Mouse (Mus musculus) MEL (cell line): ENCODE measurements around the gene Nat8f5.

ENCODE experiments used
- BHLHE40 ChIP-seq: IDR thresholded peaks from 2 replicates; pipeline ENCODE4 v1.6.1; 2012; ENCODE audit warnings: low read depth, mild to moderate bottlenecking, inconsistent platforms, low read length, improper control_type of control experiment, borderline replicate concordance
- CTCF ChIP-seq, 3 experiments: IDR thresholded peaks in 2 of 3; conservative IDR thresholded peaks in 1 of 3; 2 replicates each; pipeline ENCODE4 v1.5.1; 2011 to 2012; ENCODE audit warnings: low read length in 3 of 3, low read depth in 2 of 3, mild to moderate bottlenecking in 2 of 3, improper control_type of control experiment in 1 of 3, inconsistent platforms in 1 of 3, mixed read lengths in 1 of 3, moderate library complexity in 1 of 3; ENCODE audit not compliant: control insufficient read depth in 1 of 3, insufficient read depth in 1 of 3, poor library complexity in 1 of 3, severe bottlenecking in 1 of 3
- ETS1 ChIP-seq: IDR thresholded peaks from 2 replicates; pipeline ENCODE4 v1.6.1; 2012; ENCODE audit warnings: low read depth, mild to moderate bottlenecking, inconsistent platforms, low read length, improper control_type of control experiment, moderate library complexity
- MAZ ChIP-seq: IDR thresholded peaks from 2 replicates; pipeline ENCODE4 v1.6.1; 2012; ENCODE audit warnings: low read depth, mild to moderate bottlenecking, inconsistent platforms, low read length, improper control_type of control experiment
- MEF2A ChIP-seq: IDR thresholded peaks from 2 replicates; pipeline ENCODE4 v1.6.1; 2014; ENCODE audit warnings: low read depth, mild to moderate bottlenecking, inconsistent platforms, low read length, improper control_type of control experiment; ENCODE audit not compliant: poor library complexity, insufficient replicate concordance, severe bottlenecking; ENCODE audit errors: extremely low read depth
- NRF1 ChIP-seq: IDR thresholded peaks from 2 replicates; pipeline ENCODE4 v1.6.1; 2014; ENCODE audit warnings: low read depth, mild to moderate bottlenecking, inconsistent platforms, low read length, improper control_type of control experiment, moderate library complexity; ENCODE audit not compliant: poor library complexity, insufficient read depth, severe bottlenecking
- POLR2AphosphoS5 ChIP-seq: IDR thresholded peaks from 2 replicates; pipeline ENCODE4 v1.6.1; 2012; ENCODE audit warnings: low read depth, borderline replicate concordance, mild to moderate bottlenecking, inconsistent platforms, low read length, moderate library complexity, mixed read lengths
- USF1 ChIP-seq: IDR thresholded peaks from 2 replicates; pipeline ENCODE4 v1.6.1; 2014; ENCODE audit warnings: low read depth, mild to moderate bottlenecking, inconsistent platforms, low read length, improper control_type of control experiment, moderate library complexity
- ZC3H11A ChIP-seq: IDR thresholded peaks from 2 replicates; pipeline ENCODE4 v1.6.1; 2012; ENCODE audit warnings: low read depth, mild to moderate bottlenecking, inconsistent platforms, low read length, improper control_type of control experiment

DNA sequence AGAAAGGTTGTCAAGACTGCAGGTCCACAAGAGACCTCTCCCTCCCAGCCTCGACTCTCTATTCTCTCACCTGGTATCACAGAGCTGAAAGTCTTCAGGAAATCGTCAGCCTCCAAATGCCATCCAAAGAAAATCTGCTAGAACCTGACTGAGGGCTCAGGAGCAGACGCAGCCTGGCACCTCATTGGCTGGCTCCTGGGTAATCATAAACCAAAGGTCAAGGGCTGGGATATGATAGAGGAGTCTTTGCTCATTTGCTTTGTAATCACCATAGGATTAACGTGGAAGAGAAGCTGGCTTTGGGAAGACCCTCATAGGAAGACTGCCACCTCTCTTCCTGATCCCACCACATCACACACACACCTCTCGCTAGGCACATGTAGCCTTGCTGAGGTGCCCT, at the start of gene Nat8f5, which contains the start of gene Nat8f6:
- TF ChIP-seq ETS1 (no peak), POLR2AphosphoS5 (no peak), CTCF (IDR thresholded peaks at IDR 0.05 in 2 of 3, conservative IDR thresholded peaks at IDR 0.05 in 1 of 3; ENCODE audit: control insufficient read depth in 1 of 3, insufficient read depth in 1 of 3, low read depth in 2 of 3, low read length in 3 of 3, poor library complexity in 1 of 3, severe bottlenecking in 1 of 3) (no peak), MAZ (no peak), MEF2A (no peak), USF1 (no peak), BHLHE40 (no peak), ZC3H11A (no peak), NRF1 (no peak)
